Mouse (Mus musculus) right cerebral cortex, postnatal 14 days (tissue): ENCODE data around the gene Rundc1.
"Not testable (repeated sequence)": the region's sequence is repeated elsewhere in the genome, so short reads cannot be mapped to it uniquely, and the experiment has no call there.

Experiments
- DNase-seq: peaks from one replicate; pipeline ENCODE4 v3.0.0; 2022

Gene Rundc1

DNA sequence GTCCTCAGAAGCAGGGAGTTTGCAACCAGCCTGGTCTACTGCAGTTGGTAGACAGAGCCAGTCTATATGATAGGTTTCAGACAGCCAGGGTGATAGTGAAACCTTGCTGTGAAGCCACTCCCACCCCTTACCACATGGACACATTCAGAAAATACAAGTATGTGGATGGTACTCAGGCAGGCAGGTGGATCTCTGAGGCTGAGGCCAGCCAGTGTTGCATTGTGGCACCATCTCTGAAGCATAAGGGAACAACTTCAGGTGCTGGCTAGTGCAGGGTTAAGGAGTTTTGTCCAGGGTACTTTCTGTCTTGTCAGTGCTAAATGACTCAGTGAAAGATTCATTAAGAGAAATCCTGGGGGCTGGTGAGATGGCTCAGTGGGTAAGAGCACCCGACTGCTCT, 21.4 kb downstream of the Rundc1 start:
- DNase-seq: no peak

DNA sequence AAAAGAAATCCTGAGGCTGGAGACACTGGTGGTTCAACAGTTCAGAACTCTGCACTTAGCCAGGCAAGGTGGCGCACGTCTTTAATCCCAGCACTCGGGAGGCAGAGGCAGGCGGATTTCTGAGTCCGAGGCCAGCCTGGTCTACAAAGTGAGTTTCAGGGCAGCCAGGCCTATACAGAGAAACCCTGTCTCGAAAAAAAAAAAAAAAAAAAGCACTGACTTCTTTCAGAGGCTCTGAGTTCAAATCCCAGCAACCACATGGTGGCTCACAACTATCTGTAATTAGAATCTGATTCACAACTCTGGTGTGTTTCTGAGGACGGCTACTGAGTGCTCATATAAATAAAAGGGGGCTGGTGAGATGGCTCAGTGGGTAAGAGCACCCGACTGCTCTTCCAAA, 22.0 kb downstream of the Rundc1 start:
- DNase-seq: not testable (repeated sequence)

DNA sequence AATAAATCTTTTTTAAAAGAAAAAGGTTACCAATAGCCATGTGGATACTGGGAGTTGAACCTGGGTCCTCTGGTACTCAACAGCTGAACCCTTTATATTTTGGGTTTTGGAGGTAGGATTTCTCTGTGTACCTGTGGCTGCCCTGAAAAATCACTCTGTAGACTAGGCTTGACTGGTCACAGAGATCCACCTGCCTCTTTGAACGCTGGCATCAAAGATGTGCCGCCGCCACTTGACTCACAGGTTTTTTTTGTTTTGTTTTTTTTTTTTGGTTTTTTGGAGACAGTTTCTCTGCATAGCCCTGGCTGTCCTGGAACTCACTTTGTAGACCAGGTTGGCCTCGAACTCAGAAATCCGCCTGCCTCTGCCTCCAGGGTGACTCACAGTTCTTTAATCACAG, 22.9 kb downstream of the Rundc1 start:
- no peak for DNase-seq

DNA sequence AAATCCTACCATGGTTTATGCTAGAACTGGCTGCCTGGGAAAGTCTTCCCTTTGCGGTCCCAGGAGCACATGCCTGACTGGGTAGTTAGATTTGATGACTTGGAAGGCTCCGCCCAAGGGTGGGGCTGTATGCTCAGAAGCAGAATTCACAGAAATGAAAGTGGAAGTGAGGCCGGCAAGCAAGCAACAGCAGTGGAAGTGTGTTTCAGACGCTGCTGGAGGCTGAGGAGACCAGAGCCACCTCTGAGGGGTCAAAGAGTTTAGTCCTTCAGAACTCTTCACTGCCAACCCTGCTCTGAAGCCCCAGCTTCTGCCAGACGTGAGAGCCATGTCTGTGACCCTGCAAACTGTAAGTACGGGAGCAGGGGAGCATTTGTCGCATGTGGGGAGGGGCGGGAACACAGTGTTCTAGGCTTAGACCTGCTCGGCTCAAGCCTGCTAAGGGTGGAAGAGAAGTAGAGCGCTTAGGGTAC, 23.4 kb downstream of the Rundc1 start, which contains the start of gene Ifi35:
Ifi35 (plus strand) TSS at position 134 of the 473 bp plus-strand sequence.
- no peak for DNase-seq

DNA sequence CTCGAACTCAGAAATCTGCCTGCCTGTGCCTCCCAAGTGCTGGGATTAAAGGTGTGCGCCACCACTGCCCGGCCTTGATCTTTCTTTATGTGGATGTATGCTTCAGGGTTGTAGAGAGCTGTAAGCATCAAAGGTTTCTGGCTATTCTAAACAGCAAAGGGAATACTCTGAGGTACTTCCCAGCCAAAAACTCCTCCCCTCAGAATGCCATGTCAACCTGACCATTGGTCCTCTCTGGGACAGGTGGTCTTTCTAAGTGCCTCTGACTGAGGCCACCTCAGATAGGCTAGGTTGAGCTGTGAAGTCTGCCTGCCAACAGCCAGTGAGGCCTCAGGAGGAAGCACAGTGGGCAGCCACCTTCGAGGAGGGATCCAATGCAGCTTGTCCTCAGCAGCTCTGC, 24.0 kb downstream of the Rundc1 start:
- no peak for DNase-seq

DNA sequence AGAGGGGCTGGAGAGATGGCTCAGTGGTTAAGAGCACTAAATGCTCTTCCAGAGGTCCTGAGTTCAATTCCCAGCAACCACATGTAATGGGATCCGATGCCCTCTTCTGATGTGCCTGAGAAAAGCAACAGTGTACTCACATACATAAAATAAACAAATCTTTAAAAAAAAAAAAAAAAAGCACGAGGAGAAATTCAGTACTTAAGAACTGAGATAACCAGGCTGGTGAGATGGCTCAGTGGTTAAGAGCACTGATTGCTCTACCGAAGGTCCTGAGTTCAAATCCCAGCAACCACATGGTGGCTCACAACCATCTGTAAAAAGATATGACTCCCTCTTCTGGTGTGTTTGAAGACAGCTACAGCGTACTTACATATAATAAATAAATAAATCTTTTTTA, 24.7 kb downstream of the Rundc1 start:
- not testable (repeated sequence) for DNase-seq

DNA sequence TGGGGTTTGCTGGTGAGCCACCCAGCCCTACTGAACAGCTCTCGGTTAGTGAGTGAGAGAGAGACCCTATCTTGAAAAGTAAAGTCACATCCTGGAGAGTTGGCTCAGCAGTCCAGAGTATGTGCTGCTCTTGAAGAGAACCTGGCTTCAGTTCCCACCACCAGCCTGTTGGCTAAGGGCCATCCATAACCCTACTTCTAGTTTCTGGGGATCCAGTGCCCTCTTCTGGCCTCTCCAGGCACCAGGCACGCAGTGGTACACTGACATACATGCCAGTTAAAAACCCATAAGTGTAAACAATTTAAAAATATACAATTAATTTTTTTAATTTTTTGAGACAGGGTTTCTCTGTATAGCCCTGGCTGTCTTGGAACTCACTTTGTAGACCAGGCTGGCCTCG, 25.5 kb downstream of the Rundc1 start:
- DNase-seq: no peak

DNA sequence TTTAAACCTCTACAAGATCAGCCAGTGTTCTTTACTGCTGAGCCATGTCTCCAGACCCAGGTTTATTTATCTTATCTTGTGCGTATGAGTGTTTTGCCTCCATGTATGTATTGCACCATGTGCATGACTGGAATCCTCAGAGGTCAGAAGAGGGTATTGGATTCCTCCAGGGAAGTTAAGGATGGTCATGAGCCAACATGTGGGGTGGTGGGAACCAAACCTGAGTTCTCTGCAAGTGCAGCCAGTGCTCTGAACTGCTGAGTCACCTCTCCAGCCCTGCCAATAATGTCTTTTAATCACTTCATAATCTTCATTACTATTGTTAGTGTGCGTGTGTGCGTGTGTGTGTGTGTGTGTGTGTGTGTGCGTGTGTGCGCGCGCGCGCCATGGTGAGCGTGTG, 26.7 kb downstream of the Rundc1 start:
- no peak for DNase-seq

DNA sequence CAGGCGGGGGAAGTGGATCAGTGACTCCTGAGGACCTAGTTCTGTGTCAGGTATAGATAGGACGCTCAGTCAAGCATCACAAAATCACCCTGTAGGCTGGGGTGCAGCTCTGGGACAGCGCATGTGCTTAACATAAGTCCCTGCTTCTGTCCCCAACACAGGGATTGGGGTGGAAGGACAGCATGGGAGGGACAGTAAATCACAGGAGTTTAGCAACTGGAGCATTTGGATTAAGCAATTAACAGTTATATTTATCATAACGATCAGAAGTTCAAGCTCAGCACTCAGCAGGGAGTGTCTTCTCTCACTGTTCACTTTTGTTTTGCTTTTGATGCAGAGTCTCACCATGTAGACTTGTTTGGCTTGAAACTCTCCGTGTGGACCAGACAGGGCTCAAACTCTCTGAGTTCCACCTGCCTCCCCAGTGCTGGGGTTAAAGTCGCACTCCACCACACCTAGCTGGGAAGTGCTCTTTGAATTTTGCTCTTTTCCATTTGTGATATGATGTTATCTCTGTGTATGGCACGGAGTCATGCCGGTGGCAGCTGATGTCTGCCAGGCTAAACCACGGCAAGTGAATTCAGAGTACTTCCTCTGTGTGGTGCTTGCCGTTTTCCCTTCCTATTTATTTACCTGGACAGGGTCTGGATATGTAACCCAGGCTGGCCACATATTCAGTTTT, 27.3 kb downstream of the Rundc1 start:
- DNase-seq: no peak

DNA sequence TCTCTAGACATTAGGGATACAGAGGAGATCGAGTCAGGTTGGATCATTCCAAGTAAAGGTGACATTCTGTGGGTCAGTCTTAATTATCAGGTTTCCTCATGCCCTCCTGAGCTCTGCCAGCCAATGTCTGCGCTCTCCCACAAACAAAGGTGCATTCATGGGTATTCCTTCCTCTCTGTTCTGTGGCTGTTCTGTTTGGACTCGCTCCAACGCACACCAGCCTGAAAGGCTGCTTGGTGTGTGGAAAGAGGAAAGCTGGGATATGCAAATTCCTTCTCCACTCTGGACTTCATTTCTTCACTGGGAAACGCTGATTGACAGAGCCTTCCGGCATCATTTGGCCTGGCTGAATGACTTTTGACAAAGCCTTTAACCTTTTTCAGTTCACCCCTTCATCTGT, 29.8 kb downstream of the Rundc1 start:
- DNase-seq: no peak

DNA sequence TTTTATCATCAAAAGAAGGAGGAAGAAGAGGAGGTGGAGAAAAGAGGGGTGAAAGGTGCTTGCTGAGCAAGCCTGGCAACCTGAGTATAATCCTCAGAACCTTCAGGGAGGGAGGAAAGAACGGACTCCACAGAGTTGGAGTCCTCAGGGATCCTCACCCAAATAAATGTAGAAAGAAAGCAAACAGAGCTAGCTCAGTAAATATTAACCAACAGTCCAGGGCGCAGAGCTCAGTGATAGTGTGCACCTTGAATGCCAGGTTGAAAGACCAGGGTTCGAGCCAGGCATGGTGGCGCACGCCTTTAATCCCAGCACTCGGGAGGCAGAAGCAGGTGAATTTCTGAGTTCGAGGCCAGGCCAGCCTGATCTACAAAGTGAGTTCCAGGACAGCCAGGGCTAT, 30.7 kb downstream of the Rundc1 start:
- no peak for DNase-seq

DNA sequence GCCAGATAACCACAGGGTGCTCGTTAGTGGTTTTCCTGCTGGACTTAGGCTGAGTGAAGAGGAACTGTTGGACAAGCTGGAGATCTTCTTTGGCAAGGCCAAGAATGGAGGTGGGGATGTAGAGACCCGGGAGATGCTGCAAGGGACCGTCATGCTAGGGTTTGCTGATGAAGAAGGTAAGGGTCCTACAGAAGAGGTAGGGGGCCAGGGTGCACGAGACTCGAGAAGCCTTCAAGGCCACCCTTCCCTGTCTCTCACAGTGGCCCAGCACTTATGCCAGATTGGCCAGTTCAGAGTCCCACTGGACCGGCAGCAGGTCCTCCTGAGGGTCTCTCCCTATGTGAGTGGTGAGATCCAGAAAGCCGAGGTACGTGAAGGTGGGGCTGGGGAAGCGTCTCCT, 32.7 kb downstream of the Rundc1 start:
- no peak for DNase-seq

DNA sequence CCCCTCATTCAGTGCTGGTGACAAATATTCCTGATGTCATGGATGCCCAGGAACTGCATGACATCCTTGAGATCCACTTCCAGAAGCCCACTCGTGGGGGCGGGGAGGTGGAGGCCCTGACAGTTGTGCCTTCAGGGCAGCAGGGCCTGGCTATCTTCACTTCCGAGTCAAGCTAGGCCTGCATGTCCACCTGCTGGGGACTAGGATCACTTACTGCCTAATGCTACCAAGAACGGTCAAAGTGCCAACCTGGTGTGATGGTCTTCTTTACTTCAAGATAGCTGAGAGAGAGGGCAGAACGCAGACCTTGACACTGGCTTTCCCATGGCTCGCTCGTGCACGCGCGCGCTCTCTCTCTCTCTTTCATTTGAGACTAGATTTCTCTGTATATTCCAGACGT, 33.3 kb downstream of the Rundc1 start:
- no peak for DNase-seq

DNA sequence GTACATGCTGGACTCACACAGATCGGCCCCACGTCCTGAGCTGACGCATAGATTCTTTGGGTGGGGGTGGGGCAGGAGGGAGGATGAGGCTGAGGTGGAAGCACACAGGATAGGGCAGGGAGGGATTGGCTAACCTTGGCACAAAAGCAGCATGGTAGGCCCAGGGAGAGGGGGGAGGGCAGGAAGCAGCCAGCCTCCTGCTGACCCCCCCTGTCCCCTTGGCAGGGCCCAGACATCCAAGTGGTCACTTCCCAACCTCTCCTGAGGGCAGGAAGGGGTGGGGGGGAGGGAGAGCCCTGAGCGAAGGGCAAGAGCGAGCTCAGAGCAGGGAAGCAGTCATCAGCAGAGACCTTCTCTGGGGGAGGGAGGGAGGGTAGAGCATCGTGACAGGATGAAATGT, 34.8 kb downstream of the Rundc1 start:
- DNase-seq: no peak

DNA sequence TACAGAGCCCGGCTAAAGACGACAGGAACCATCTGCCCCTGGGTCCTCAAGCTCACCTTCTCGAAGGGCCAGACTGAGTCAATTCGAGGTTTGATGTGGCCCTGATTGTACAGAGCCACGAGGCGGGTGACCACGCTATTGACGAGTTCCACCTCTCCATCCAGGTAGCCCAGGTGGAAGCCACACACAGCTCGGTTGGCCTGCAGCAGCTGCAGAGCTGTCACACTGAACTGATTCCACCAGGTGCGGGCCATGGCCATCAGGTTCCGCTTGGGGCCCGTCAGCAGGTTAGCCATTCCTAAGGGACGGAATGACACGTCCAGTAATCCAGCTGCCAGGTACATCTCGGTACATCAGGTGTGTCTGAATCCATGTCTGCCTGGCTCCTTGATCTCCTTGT, 35.4 kb downstream of the Rundc1 start:
- no peak for DNase-seq

DNA sequence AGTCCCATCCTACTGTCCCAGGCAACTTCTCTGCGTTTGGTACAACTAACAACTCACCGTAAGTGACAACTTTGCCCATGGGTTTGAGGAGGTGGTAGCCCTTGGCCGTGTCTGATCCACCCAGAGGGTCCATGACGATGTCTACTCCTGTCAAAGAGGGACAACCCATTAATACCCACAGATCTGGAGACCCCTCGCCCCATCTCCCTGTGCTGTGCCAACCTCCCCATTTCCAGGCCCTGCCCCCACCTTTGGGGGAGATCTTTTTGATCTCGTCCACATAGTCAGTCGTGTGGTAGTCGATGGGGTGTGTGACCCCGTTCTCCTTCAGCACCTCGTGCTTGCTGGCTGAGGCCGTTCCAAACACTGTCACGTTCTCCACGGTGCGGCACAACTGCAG, 37.3 kb downstream of the Rundc1 start:
- no peak for DNase-seq

DNA sequence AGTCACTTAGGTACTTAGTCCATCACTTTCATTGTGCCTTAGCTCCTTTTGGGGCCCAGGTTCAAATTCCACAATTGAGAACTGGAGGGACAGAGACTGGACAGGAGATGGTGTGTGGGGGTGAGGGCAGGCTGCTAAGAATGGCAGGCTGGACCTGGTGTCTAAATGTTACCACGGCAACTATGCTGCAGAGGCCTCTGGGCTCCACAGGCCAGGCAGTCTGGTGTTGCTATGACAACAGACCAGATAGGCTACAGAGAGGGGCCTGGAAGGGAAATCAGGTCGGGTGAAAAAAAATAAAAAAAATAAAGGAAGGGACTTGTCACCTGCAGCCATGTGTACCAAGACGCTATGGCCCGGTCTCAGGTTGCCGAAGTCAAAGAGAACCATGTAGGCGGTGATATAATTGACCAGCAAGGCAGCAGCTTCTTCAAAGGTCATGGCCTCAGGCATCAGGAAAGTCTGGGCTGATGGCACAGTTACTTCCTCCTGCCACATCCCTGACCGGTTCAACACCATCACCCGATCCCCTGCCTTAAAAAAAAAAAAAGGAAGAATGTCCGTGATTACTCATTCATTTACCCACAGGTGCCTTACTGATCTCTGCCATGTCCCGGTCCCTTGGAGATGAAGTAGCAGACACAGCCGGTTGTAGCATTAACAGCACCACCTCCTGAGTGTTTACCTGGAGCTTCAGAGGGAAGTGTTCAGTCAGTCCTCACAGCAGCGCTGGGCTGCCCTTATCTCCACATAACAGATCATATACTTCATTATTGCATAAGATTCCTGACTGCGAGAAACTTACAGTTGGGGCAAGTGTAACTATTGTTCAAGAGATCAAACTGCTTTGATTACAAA, 37.9 kb downstream of the Rundc1 start:
- no peak for DNase-seq

DNA sequence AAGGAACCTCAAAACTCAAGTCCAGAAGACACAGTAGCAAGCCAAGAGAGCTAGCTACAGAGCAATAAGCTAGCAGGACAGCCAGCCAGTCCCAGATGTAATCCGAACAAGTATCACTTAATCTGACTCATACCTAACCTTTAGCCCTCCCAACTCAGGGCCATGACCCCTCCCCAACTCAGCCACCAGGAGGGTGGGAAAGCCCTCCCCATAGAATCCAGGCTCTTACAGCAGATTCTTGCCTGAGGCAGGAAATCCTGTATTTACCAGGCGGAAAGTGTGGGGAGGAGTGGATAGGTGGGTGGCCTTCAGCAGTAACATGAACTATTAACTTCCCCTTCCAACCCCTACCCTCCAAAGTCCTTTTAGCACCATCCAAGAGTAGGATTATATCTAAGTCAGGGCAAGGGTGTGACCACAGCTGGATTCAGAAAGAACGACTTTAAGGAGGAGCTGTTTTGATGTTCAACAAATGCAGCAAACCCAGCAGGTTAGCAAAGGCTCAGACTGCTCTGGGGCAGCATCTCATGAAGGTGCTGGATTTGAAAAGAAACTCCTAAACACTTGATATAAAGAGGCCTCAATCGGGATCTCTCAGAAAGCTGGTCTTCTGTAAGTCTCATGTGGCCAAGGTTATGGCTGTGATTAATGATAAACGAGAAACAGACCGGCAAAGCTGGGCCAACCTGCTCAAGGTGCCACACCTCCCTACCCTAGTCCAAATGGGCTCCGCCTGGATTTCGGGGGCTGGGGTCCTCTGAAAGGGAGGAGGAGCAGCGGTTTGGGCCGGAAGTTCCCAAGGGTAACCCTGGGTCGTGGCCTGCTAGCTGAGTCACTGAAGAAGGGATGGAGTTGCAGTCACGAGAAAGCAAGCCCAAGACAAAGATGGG, 39.6 kb downstream of the Rundc1 start, which contains the start of gene Rnd2:
Rnd2 (plus strand) TSS at position 789 of the 890 bp plus-strand sequence.
- DNase-seq: no peak

DNA sequence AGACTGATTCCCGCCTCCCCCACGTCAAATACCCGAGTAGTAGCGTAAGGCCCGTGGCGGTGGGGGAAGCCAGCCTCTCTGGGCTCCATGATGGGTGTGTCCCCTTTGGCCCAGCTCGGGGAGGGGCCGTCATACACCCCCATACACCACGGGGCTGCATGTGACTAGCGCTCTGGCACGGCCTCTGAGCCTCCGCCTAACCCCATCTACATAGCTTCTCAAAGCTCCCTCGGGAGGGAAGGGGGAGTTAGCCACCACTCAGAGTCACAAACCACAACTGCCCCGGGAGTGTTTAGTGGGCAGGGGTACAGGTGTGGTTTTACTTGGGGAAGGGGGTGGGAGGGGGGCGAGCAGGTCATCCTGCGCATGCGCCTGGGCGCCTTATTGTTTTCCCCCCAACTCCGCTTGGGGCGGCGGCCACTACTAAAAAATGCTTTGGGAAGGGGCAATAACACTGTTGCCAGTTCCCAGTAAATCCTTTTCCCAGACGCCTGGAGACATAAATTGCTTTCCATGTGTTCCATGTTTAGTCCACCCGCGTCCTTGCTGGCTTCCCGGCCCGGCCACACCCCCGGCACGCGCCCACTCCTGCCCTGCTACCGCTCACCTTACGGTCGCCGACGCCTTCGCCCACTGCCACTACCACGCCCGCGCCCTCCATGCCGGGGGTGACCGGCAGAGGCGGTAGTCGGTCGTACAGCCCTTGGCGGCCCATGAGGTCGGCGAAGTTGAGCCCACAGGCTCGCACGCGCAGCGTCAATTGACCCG, 40.4 kb downstream of the Rundc1 start:
- DNase-seq: peak; percentile 37

DNA sequence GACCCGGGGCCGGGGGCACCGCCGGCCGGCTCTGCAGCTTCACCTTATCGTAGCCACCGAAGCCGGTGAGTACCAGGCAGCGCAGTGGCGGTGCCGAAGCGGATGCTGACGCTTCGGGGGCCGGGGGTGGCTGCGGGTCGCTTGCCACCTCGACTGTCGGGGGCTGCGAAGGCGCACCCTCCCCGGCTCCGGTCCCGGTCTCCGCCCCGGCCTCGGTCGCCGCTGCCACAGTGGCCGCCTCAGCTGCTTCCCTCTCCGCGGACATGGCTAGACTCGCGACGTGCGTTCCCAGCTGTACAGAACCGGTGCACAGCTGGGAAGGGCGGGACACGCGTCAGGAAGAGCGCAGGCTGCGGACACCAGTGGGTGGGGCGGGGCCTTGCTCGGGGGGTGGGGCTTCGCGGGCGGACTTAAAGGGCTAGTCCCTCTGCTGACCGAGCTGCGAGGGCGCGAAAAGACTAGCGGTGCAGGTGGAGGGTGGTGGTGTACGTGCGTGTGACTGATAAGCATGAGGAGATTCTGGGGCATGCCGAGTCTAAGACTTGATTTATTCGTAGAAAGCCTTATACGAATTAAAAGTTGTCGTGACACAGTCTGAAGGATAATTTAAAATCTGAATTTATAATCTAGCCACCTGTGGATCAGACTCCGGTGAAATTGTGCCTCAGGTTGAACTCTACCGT, 41.1 kb downstream of the Rundc1 start, which contains the start of gene Vat1:
Vat1 (minus strand) TSS at position 362 of the 683 bp plus-strand sequence.
- peak; percentile 56 for DNase-seq

DNA sequence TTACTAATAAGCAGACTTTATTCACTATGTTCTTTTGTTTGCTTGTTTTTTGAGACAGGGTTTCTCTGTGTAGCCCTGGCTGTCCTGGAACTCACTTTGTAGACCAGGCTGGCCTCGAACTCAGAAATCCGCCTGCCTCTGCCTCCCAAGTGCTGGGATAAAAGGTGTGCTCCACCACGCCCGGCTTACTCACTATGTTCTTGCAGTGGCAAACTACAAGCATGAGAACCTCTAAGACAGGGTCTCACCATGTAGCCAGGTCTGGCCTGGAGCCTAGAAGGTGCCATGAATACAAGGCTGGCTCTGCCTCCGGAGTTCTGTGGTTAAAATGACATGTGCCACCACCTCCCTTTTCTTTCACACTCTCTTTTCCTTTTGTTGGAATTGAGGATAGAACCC, 41.7 kb downstream of the Rundc1 start:
- DNase-seq: not testable (repeated sequence)
